Mouse (Mus musculus) testis, adult 2 months (tissue): ENCODE measurements around the gene Kctd21.

Experiments used
- CTCF ChIP-seq: fragments of 200-500 bp; IDR thresholded peaks from 2 replicates; pipeline ENCODE4 v1.5.1; 2012; ENCODE audit warnings: low read depth, mild to moderate bottlenecking, inconsistent platforms, low read length, moderate library complexity; ENCODE audit not compliant: control insufficient read depth, insufficient read depth, insufficient replicate concordance
- POLR2A ChIP-seq: fragments of 200-500 bp; IDR thresholded peaks from 2 replicates; pipeline ENCODE4 v1.6.1; 2012; ENCODE audit warnings: low read depth, mild to moderate bottlenecking, inconsistent platforms, low read length, moderate library complexity; ENCODE audit not compliant: control insufficient read depth

DNA sequence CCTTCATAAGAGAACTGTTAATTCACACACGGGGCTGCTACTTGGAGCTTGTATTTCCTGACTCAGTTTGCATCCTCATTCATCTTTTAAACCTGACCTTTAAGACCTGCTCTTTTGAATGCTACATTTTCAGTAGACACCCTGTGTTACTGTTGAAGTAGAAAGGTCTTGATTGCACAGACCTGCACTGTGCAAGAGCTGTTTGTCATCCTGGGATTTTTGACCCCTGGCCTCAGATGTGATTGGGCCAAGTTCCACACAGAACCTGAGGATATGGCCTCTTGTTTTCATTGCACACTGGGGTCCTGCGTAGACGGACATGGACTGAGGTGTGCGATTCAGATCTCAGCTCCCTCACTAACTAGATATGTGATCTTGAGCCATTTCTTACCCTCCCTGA, 6.5 kb downstream of the Kctd21 start:
- TF ChIP-seq CTCF: no peak
- TF ChIP-seq POLR2A: no peak
